Mouse (Mus musculus) R1 (cell line): Measurements from ENCODE around the gene Fpgs.

Experiments
- DNase-seq: peaks from one replicate; pipeline ENCODE4 v3.0.0-alpha.2; 2018; ENCODE audit warnings: low read depth, low spot score

Fpgs gene

GRCm38 (mm10) chr2:32704021-32704421, at the start of gene Fpgs:
TSS of gene Fpgs (minus strand) at chr2:32704145.
- no peak for DNase-seq

GRCm38 (mm10) chr2:32752181-32752580, 48.2 kb upstream of the Fpgs start:
- DNase-seq, result no peak

- no peak for DNase-seq
Measured at GRCm38 (mm10) chr2:32751665-32752033, 47.7 kb upstream of the Fpgs start.

GRCm38 (mm10) chr2:32750887-32751664, 47.1 kb upstream of the Fpgs start:
- peak; percentile 87 for DNase-seq

GRCm38 (mm10) chr2:32750199-32750598, 46.3 kb upstream of the Fpgs start:
- peak; percentile 54 for DNase-seq

- DNase-seq, result no peak
Measured at GRCm38 (mm10) chr2:32749082-32749481, 45.1 kb upstream of the Fpgs start.

GRCm38 (mm10) chr2:32744272-32744982, 40.5 kb upstream of the Fpgs start:
- DNase-seq, result no peak

- DNase-seq, result peak; percentile 51
Measured at GRCm38 (mm10) chr2:32742173-32742531, 38.2 kb upstream of the Fpgs start.

GRCm38 (mm10) chr2:32741273-32742172, 37.6 kb upstream of the Fpgs start:
- peak; percentile 62 for DNase-seq

GRCm38 (mm10) chr2:32740916-32741272, 36.9 kb upstream of the Fpgs start, which contains the start of gene 6330409D20Rik:
TSS of gene 6330409D20Rik (minus strand) at chr2:32741016.
- DNase-seq, result no peak

GRCm38 (mm10) chr2:32739311-32739710, 35.4 kb upstream of the Fpgs start:
- DNase-seq, result no peak

GRCm38 (mm10) chr2:32737008-32737407, 33.1 kb upstream of the Fpgs start:
- no peak for DNase-seq

- no peak for DNase-seq
Measured at GRCm38 (mm10) chr2:32736306-32736829, 32.4 kb upstream of the Fpgs start.

GRCm38 (mm10) chr2:32734933-32735332, 31.0 kb upstream of the Fpgs start:
- no peak for DNase-seq

GRCm38 (mm10) chr2:32734480-32734879, 30.5 kb upstream of the Fpgs start:
- DNase-seq, result no peak

- DNase-seq, result no peak
Measured at GRCm38 (mm10) chr2:32732695-32733094, 28.8 kb upstream of the Fpgs start.

GRCm38 (mm10) chr2:32731911-32732310, 28.0 kb upstream of the Fpgs start:
- DNase-seq, result no peak

GRCm38 (mm10) chr2:32730854-32731253, 26.9 kb upstream of the Fpgs start:
- no peak for DNase-seq

- DNase-seq, result no peak
Measured at GRCm38 (mm10) chr2:32729547-32729946, 25.6 kb upstream of the Fpgs start.

- DNase-seq, result no peak
Measured at GRCm38 (mm10) chr2:32728463-32728862, 24.5 kb upstream of the Fpgs start.

GRCm38 (mm10) chr2:32727435-32727834, 23.5 kb upstream of the Fpgs start:
- peak; percentile 100 for DNase-seq
